Mouse (Mus musculus) myocyte (in vitro differentiated cells): ENCODE data around the gene Sap30bp.

Experiments used
- E2F4 ChIP-seq: IDR thresholded peaks from one replicate; pipeline ENCODE4 v1.6.1; 2011; ENCODE audit warnings: mild to moderate bottlenecking, control low read depth, moderate library complexity; ENCODE audit not compliant: insufficient read depth
- MAX ChIP-seq: IDR thresholded peaks from one replicate; pipeline ENCODE4 v1.6.1; 2011; ENCODE audit warnings: low read depth, mild to moderate bottlenecking, control low read depth
- MYOD1 ChIP-seq, 3 experiments: IDR thresholded peaks; one replicate each; pipeline ENCODE4 v1.6.1; 2011; ENCODE audit warnings: control low read depth in 2 of 3, low read depth in 2 of 3, mild to moderate bottlenecking in 2 of 3, moderate library complexity in 1 of 3; ENCODE audit not compliant: insufficient read length in 2 of 3, control insufficient read depth in 1 of 3
- MYOG ChIP-seq, 3 experiments: IDR thresholded peaks; one replicate each; pipeline ENCODE4 v1.6.1; 2011; ENCODE audit warnings: control low read depth in 2 of 3, low read depth in 2 of 3, mild to moderate bottlenecking in 2 of 3; ENCODE audit not compliant: insufficient read length in 2 of 3, control insufficient read depth in 1 of 3, insufficient read depth in 1 of 3
- POLR2A ChIP-seq: IDR thresholded peaks from one replicate; pipeline ENCODE4 v1.6.1; 2011; ENCODE audit warnings: low read depth, mild to moderate bottlenecking, control low read depth, moderate library complexity; ENCODE audit not compliant: insufficient read length
- POLR2AphosphoS2 ChIP-seq: IDR thresholded peaks from one replicate; pipeline ENCODE4 v1.6.1; 2011; ENCODE audit warnings: low read depth, control low read depth; ENCODE audit not compliant: insufficient read length
- SRF ChIP-seq: IDR thresholded peaks from one replicate; pipeline ENCODE4 v1.6.1; 2011; ENCODE audit warnings: low read depth; ENCODE audit not compliant: control insufficient read depth, insufficient read length
- TCF12 ChIP-seq: IDR thresholded peaks from one replicate; pipeline ENCODE4 v1.6.1; 2011; ENCODE audit warnings: mild to moderate bottlenecking, control low read depth; ENCODE audit not compliant: poor library complexity, insufficient read depth, severe bottlenecking
- TCF3 ChIP-seq: IDR thresholded peaks from one replicate; pipeline ENCODE4 v1.6.1; 2011; ENCODE audit warnings: low read depth, control low read depth; ENCODE audit not compliant: insufficient read length
- USF1 ChIP-seq: IDR thresholded peaks from one replicate; pipeline ENCODE4 v1.6.1; 2011; ENCODE audit warnings: low read depth, mild to moderate bottlenecking, control low read depth, moderate library complexity

DNA sequence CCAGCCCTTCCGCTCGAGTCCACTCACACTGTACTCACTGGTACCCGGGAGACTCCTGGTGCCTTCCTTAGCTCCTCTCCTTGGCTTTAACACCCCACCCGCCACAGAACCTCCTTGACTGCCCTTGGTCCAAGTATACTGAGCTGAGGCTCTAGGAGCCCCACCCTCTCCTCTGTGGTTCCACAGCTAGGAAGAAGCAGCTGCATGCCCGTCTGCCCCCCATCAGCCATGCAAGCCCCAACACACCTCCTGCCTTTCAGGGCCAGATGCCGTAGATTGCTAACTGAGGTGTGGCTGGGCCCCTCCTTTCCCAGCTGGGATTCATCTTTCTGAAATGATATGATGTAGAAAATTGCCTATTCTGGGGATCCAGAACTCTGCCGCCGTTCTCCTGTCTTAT is 12.2 kb downstream of the Sap30bp start:
- TF ChIP-seq POLR2A (no peak), MYOD1 (IDR thresholded peaks at IDR 0.05; ENCODE audit: control insufficient read depth in 1 of 3, insufficient read length in 2 of 3, low read depth in 2 of 3) (peak in 2 of 3 experiments; percentile 74 to 89), MYOG (IDR thresholded peaks at IDR 0.05; ENCODE audit: control insufficient read depth in 1 of 3, insufficient read depth in 1 of 3, insufficient read length in 2 of 3, low read depth in 2 of 3) (peak; percentile 56 to 98 (median 74)), E2F4 (no peak), TCF3 (peak; percentile 30), USF1 (no peak), MAX (no peak), POLR2AphosphoS2 (no peak), TCF12 (peak; percentile 75), SRF (no peak)
